Mouse (Mus musculus): ENCODE results near the gene Myo19.
A peak's percentile ranks its signal among the peaks of the same experiment; 100 is the strongest.

The Myo19 gene

DNA sequence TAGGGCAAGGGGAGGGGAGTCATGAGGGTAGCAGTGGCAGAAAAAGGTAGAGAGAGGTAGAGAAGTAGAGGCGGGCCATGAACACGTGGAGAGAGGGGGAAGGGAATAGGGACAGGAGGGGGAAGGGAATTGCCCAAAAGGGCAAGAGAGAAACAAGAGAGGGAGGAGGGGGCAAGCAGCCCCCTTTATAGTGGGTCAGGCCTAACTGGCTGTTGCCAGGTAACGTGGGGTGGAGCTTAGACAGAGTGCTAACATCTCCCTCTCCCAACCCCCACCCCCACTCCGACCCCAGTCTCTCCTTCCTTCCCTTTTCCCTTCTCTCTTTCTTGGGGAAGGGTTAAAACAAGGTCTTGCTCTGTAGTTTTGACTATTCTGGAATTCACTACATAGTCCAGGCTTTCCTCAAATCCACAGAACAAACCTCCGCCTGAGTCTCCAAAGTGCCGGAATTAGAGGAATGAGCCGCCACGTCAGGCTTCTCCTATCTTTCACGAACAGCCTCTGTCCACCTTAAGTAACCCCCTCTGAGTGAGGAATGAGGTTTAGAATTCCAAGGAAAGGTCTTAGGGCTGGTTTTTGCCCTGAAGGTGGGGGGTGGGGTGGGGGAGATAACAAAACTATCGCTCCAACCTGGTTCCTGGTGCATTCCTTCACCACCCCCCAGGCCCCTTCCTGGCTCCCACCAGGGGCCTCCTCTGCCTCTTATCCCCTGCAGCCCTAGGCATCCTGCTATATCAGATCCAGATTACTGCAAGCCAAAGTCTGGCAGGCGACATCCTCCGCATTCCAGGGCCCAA is 64.9 kb downstream of the Myo19 start:
- no peak for ATAC-seq (ENCODE audit: low TSS enrichment)

DNA sequence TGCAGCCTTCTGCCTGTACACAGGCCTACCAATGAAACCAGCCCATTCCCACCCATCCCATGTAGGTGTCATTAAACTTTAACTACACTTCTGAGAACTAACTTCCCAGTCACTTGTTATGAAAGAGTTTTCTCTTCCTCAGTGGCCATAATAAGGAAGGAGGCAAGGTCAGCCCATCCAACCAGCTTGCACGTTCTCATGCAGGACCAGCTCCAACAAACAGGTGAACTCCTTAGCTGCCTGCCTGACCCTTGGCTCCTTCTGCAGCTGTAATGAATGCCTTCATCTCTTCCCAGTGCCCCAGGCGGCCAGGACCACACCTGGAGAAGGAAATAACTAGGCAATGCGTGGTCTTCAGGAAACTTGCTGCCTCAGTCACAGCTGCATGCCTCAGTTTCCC is 65.9 kb downstream of the Myo19 start:
- no peak for ATAC-seq (ENCODE audit: low TSS enrichment)

DNA sequence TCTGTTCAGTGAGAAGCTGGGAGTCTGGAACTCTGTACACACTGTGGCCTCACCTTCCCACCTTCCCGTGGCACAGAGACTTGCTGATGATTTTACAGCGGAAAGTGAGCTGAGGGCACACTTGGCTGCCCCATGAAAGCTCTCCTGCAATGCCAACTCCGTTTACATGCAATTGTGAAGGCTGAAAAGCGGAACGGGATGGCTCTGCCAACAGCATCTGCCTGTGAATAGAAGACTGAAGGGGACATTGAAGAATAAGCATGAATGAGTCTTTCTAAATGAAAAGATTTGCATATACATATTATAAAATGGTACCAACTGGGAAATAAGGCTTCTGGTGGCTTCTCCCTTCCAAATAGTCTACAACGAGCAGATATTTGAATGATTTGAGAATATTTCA is 67.3 kb downstream of the Myo19 start:
- ATAC-seq (ENCODE audit: low TSS enrichment): peak; percentile 29; the same call in 1 of the 2 replicates

DNA sequence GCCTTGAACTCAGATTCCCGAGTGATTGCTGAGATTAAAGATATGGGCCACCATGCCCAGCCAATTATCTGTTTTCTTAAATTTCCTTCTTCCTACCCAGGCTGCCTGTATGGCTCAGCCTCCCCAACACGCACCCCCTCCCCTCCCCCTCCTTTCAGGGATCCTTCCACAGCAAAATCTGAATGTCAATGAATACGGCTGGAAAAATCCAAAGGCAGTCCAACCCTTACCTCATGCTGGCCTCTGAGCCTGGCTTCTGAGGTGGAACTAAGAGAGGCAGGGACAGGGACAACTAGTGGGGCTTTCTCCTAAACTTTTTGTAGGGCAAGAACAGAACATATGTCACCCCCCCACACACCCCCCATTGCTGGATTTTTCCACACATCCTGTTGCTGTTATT is 68.2 kb downstream of the Myo19 start:
- ATAC-seq (ENCODE audit: low TSS enrichment): no peak

GRCm38 (mm10) chr11:84948526-84948925 is 68.6 kb downstream of the Myo19 start:
- no peak for ATAC-seq (ENCODE audit: low TSS enrichment)

DNA sequence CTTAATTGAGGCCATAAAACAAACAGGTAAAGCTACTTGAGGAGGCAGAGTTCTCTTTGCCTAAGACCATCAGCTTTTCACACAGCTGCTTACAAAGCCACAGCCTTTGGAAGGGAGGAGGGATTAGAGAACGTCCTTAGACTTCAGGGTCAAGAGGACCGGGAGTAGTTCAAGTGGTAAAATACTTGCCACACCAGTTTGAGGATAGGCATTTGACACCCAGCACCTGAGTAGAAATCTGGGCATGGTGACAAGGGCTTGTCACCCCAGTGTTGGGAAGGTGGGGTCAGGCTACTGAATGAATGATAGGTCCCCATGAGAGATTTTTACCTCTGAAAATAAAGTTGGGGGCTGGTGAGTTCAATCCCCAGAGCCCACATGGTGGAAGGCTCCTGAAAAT is 72.7 kb downstream of the Myo19 start:
- no peak for ATAC-seq (ENCODE audit: low TSS enrichment)

DNA sequence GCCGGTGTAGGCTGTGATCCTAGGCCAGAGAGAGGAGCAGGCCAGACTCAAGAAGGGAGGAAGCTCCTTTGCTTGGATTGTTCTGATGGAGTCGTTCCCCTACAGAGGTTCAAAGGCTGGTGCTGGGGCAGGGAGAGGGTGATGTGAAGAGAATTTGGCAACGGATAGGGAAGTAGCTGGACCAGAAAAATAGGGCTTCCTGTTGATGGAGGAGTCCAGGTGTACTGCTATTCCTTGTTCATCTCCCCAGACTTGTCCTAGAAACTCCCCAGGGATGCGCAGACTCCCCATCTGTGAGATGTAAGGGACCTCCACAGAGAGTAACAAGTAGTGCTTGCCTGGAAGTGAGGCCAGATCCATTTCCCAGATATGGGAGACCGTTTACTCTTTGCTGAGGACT is 76.5 kb downstream of the Myo19 start:
- no peak for ATAC-seq (ENCODE audit: low TSS enrichment)

GRCm38 (mm10) chr11:84957171-84957570 is 77.2 kb downstream of the Myo19 start:
- ATAC-seq (ENCODE audit: low TSS enrichment): peak; percentile 7; the same call in 1 of the 2 replicates

GRCm38 (mm10) chr11:84957591-84958270 is 77.8 kb downstream of the Myo19 start, which contains the start of gene Car4:
Car4 (plus strand) TSS chr11:84957786.
- ATAC-seq (ENCODE audit: low TSS enrichment): peak; percentile 48

DNA sequence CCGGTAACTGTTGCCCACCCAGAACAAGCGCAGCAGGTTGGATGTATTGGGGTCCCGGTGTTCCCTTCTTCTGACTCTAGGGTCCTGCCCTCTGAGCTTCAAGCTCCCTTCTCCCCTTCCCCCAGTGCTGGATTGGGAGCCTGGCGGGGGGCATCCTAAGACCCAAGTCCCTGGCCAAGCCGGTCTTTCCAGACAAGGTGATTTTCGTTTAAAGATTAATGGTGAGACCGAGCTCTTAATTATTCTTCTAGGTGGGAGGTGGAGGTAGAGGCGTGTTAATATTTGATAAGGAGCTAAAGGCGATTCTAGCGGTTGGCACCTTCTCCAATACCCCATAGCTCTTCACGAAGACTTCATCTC is 78.3 kb downstream of the Myo19 start:
- ATAC-seq (ENCODE audit: low TSS enrichment): no peak

DNA sequence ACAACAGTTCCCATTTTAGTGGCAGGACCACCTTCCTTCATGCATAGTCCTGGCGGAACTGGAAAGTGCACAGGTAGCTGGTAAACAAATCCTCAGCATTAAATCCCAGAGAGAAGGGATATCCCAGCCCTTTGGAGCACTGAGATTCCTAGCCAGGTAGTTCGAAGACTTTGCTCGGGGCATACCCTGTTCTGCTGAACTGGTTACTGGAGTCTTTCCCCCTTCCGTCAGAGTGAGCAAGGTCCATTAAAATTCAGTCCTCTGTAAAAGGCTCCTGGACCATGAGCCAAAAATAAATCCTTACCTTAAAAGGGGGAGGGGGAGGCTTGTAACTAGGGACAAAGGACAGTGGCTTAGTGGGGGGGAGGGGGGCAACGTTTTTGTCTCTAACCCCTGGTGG is 79.2 kb downstream of the Myo19 start:
- ATAC-seq (ENCODE audit: low TSS enrichment): no peak

DNA sequence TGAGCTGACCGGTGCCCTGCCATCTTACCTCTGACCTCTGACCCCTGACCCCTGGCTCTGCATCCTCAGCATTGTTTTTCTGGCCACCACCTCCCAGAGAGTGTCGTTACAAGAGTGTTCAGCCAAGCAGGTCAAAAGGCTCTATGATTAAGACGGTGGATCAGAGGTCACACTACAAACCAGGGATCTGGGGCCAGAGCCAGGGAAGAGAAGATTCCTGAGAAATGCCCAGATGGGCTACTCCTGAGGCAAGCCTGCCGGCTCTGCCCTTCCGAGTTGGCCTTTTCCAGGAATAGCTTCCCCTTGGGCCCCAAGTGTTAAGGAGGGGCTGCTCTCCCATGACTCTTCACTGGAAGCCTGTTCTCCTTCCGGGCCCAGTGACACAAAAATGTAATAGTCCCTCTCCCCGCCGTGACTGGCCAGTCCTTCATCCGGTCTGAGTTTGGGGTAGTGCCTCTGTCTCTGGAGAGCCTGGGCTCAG is 79.8 kb downstream of the Myo19 start:
- ATAC-seq (ENCODE audit: low TSS enrichment): no peak

DNA sequence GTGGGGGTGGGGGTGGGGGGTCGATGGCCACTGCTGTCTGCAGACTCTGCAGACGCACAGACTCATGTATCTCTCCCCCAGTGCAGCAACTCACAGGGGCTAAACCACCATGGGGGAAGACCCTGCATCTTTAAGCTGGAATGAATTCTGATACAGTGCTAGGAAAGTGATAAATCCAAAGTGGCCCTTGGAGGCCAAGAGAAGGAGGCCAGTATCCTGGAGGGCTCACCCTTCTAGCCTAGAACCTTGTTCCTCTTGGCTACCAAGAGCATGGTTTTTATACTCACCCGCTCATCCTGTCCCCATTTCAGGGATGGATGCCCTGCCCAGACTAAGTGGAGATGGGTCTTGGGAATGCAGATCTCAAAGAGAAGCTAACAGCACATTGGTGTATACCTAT is 80.3 kb downstream of the Myo19 start:
- no peak for ATAC-seq (ENCODE audit: low TSS enrichment)

GRCm38 (mm10) chr11:84960780-84961179 is 80.8 kb downstream of the Myo19 start:
- ATAC-seq (ENCODE audit: low TSS enrichment): no peak

Data from frontal cortex, adult (tissue).